Mouse (Mus musculus) gastrocnemius, postnatal 14 days (tissue): Measurements from ENCODE around the gene Golga2. TPM values are rescaled to one million over a fixed set of nuclear protein-coding genes. Genes with fewer than 3 reads are reported as not detected.
A peak's percentile ranks its signal among the peaks of the same experiment; 100 is the strongest.

Experiments used
- DNase-seq: peaks from one replicate; pipeline ENCODE4 v3.0.0; 2021; ENCODE audit warnings: mixed read lengths
- intact Hi-C: fragments of 180-260 bp; cut with DNase I; formaldehyde crosslinking; loops from one replicate; pipeline ENCODE4 v1.15.1; 2025; ENCODE audit warnings: low total_unique reads
- microRNA-seq, 2 experiments: library from miRNA; unstranded; fragments of <30 nt; microRNA quantifications; one replicate each; pipeline ENCODE4 v1.2.0; 2021
- total RNA-seq, 2 experiments: library from RNA; stranded (reverse); gene quantifications; 2 replicates each; pipeline ENCODE4 v1.2.3; 2021

Gene Golga2
- total RNA-seq, 2 experiments from 2014 or later: 58.4 to 62.1 TPM

DNA sequence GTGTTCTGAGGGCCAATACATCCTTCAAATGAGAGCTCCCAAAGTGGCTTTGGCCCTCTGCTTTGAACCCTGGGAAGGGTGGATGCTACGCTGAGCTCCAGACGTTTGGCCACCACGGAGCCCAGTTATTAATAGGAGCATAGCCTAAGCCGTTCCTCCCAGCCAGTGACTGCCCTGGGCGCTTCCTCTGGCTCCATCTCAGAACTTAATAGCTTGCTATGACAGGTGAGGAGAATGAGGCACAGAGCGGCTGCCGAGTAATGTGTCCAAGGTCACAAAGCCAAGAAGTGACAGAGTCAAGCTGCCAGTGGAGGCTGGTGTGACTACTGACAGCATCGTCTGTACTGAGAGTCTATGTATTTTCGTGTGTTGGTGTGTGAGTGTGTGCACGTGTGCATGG lies 69.0 kb downstream of the Golga2 start:
- intact Hi-C loops: no loop called here
- DNase-seq: peak; percentile 42

Small RNAs within 50 kb of the gene (microRNA-seq; reads per million reads assigned to microRNA genes)
- gene Gm23363: 0 reads per million in 2 experiments
- 41.1 to 61.6 reads per million in 2 experiments for gene Mir199b

Other genes with a start within 250 kb of the Golga2 start
- 10 to 100 TPM in 1 of 2 experiments, 1 to 10 TPM in 1; 9.5 to 20.5 TPM for gene Fam78a, start 202.5 kb upstream of the Golga2 start, total RNA-seq
- 100 to 1,000 TPM in 1 of 2 experiments, 10 to 100 TPM in 1; 87.5 to 102 TPM for gene Plpp7, start 191.9 kb upstream of the Golga2 start, total RNA-seq
- gene Prrc2b, start 136.3 kb upstream of the Golga2 start, total RNA-seq: 10 to 100 TPM; 79.2 to 83.9 TPM
- 10 to 100 TPM; 14.4 to 17.3 TPM for gene Pomt1, start 50.8 kb upstream of the Golga2 start, total RNA-seq
- gene Uck1, start 27.2 kb upstream of the Golga2 start, total RNA-seq: 10 to 100 TPM; 14.7 to 15.2 TPM
- 100 to 1,000 TPM; 117 to 120 TPM for gene Swi5, start 691 bp downstream of the Golga2 start, total RNA-seq
- gene Ciz1, start 64.9 kb downstream of the Golga2 start, total RNA-seq: 10 to 100 TPM; 29.3 to 30.0 TPM
- 10 to 100 TPM in 1 of 2 experiments, 1 to 10 TPM in 1; 9.8 to 13.5 TPM for gene Dnm1, start 66.0 kb downstream of the Golga2 start, total RNA-seq
- 10 to 100 TPM; 44.1 to 49.3 TPM for gene 1110008P14Rik, start 94.6 kb downstream of the Golga2 start, total RNA-seq
- 1 to 10 TPM; 2.6 to 4.7 TPM for gene Lcn2, start 100.9 kb downstream of the Golga2 start, total RNA-seq
- gene Ptges2, start 108.5 kb downstream of the Golga2 start, total RNA-seq: 10 to 100 TPM; 41.3 to 43.2 TPM
- 1 to 10 TPM; 2.4 to 3.1 TPM for gene Naif1, start 163.1 kb downstream of the Golga2 start, total RNA-seq
- gene Slc25a25, start 164.1 kb downstream of the Golga2 start, total RNA-seq: 10 to 100 TPM; 18.1 to 47.8 TPM
- gene Fam102a, start 247.9 kb downstream of the Golga2 start, total RNA-seq: 1 to 10 TPM; 3.5 to 4.2 TPM